Mouse (Mus musculus): ENCODE measurements at regions not wholly inside any gene's neighbourhood (a gene's known extent, or its start where the extent isn't known, plus 50 kb on each side); places are given as distances from the start of the nearest gene placed in this dataset.

GRCm38 (mm10) chr13:26037699-26038098 lies 732.3 kb downstream of the Hdgfl1 start:
- TF ChIP-seq CTCF (IDR thresholded peaks at IDR 0.05; ENCODE audit: insufficient read depth, low read length) = no peak
- no peak for TF ChIP-seq POLR2A (IDR thresholded peaks at IDR 0.05; ENCODE audit: borderline replicate concordance, extremely low read depth, low read depth, low read length)

All from lung, adult 2 months (tissue).